Mouse (Mus musculus) spleen, adult 2 months (tissue): Measurements from ENCODE around the gene Hivep3.

ENCODE experiments used
- CTCF ChIP-seq: fragments of 200-500 bp; IDR thresholded peaks from 2 replicates; pipeline ENCODE4 v1.5.1; 2011; ENCODE audit warnings: mild to moderate bottlenecking, inconsistent platforms; ENCODE audit not compliant: insufficient read depth, insufficient read length, insufficient replicate concordance; ENCODE audit errors: extremely low read depth
- POLR2A ChIP-seq: fragments of 200-500 bp; IDR thresholded peaks from 2 replicates; pipeline ENCODE4 v1.6.1; 2011; ENCODE audit warnings: low read depth, low read length, inconsistent platforms

- TF ChIP-seq CTCF (no peak), POLR2A (no peak)
These were observed 161.9 kb downstream of the Hivep3 start for GRCm38 (mm10) chr4:119895504-119895903.
